Mouse (Mus musculus) layer of hippocampus, postnatal 36 days (tissue): ENCODE data around the gene Dgki. TPM values are rescaled to one million over a fixed set of nuclear protein-coding genes. Genes with fewer than 3 reads are reported as not detected.

ENCODE experiments used
- DNase-seq, 2 experiments: peaks; one replicate each; pipeline ENCODE4 v3.0.0; 2022
- total RNA-seq, 2 experiments: library from RNA; stranded (reverse); gene quantifications; 2 replicates each; pipeline ENCODE4 v1.2.3; 2021

The Dgki gene
- total RNA-seq, 2 experiments from 2014 or later: 82.6 to 87.2 TPM

DNA sequence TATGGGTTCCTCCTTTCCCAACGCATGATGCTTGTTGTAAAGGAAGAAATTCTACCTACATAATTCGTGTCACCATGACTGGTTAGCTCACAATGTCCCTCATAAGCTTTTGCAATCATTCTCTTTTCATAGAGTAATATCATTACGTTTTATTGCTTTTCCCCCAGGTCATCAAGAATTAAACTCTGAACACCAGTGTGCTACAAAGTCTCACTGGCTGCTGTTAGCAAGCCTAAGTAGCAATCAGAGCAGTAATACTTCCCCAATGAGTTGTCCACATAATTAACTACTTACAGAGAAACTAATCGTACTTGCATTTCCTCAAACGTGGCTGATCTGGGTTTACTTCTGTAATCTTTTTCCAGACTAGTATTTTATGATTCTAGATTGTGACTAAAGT, 296.7 kb downstream of the Dgki start:
- DNase-seq: no peak

DNA sequence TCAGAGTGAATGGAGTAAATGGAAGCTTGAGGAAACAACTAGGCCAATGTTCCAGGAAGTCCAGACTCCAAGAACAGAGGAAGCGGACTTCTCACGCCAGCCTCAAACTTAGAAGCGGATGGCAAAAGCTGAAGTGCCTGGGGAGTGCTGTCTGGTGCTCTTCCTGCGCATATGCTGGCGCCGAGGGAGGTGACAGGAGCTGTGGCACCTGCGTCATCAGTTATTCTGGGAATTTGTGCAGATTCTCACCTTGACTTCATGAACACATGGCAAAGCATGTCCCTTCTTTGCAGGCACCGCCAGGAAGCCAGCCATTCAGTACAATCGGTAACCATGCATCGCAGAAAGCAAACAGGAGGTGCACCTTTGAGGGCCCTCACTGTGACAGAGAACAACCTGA, 301.0 kb downstream of the Dgki start:
- no peak for DNase-seq

DNA sequence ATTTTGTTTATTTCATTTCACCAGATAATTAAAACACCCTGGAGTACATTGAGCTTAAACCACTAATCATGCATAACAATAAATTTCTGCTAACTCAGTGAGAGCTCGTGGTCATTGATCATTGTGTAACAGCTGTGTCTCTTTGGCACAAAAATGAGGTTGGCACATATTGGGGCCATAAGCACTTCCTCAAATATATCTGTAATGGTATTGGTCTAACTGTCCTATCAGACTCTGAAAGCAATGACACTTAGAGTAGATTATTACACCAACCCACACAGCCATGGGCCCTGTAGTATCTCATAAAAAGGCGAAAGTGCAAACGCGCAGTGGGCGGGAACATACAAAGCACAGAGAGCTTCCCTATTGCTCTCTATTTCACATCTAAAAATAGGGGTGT, 305.7 kb downstream of the Dgki start:
- DNase-seq: no peak

DNA sequence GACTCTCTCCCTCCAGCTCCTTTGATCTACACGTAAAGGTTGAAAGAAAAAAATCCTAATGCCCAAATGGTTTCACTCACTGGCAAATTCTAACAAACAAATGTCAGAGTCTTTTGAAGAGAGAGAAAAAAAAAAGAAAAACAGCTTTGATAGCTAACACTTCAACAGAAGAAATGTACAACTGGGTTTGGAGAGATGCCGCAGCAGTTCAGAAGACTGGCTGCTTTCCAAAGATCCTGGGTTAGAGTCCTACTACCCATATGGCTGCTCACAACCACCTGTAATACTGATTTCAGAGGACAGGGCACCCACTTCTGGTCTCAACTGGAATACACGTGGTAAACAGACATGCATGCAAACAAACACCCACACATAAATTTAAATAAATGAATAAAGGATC, 309.8 kb downstream of the Dgki start:
- no peak for DNase-seq

DNA sequence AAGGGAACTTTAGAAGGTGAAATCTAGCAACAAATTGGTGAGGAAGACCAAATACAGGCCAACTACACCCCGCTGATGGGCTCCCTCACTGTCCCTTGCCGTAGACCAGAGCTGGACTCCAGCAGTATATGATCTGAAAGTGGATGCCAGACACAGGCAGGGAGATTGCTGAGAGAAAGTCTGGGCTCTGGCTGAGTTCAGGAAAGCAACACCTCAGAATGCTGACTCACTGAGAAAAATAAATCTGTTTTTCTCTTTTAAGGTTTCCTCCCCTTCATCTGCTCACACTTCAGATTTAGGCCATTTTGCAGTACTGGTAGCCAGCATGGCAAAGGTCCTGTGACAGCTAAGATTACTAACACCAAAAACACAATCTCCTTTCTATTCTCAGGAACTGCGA, 311.2 kb downstream of the Dgki start:
- DNase-seq: no peak

DNA sequence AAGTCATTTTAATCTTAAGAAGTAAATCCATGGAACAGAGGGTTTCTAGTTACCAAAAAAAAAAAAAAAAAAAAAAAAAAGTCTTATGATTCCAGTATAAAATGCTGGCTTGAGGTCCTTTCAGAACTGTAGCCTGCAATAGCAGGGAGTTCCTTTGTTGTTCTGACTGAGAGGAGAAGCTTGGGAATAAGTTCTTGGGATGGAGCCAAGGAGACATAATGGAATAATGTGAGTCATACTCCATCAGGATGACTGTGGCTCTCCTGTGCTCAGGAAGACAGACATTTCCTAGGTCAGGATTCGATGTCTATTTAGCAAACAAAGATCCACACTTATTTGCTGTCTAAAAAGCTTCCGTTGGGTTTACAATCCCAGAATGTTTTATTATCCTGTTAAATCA, 318.3 kb downstream of the Dgki start:
- peak in 1 of 2 experiments; percentile 15 for DNase-seq

DNA sequence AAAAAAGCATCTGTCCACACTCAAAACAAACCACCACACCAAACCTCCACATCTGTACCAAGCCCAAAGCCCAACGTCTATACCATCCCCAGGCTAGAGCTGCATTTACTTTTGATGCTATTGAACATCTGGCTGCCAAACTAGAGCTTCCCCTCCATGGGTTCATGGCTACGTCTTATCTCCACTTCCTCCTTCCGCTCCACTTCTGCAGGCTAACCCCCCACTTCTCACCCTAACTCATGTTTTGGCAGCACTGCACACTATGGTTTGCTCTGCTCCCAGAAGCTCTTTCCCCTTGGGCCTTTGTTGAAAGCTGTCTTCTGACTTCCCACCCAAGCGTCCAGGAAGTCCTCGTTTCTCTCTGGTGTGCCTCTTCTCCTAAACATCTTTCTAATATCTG, 319.5 kb downstream of the Dgki start:
- DNase-seq: no peak

DNA sequence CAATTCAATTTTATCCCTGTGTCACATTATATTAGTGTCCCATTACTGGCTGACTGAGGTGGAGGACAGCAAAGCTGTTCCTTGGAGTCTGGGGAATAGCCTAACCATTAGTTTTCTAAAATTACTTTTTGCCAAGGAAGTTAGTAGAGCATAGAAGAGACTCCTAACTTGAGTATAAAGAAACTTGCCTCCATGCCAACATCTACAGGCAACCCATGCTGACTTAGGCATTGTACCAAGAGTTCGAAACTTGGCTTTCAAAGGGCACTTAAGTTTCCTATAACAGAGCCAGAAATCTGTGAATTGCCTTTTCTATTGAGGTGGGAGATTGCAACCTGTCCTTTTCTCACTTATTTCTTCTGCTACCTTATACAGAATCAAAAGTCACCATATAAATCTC, 321.8 kb downstream of the Dgki start:
- DNase-seq: no peak

DNA sequence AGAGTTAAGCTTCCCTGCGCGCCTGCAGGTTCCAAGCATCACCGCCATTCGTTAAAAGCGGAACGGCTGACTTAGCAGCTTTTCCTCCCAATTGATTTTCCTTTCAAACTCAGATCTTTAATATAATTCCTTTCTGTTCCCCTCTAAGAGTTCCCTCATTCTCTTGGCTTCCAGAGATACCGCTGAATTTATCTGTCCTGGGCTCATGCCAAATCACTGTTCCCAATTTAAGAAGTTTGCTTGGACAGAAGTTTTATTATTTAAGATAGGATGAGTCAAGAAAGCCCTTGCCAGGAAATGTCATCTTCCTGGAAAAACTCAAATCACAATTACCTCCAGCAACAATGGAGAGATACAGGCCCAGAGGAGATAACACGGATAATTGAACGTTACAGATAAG, 326.9 kb downstream of the Dgki start:
- no peak for DNase-seq

DNA sequence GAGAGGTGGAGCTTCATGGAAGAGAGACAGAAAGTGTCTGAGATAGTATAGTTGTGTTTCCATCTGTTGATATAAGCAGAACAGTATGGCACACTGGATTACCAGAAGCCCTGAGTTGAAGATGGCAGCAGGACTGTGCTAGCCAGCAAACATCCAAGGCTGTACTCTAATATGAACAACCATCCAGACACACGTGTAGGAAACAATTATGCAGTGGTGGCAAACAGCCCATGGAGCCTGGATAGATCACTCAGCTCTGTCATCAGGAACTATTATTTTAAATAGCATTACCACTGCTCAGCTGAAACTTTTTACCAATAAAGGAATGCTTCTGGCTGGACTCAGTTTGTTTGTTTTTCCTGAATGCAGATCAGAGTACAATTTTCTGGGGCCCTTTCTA, 327.5 kb downstream of the Dgki start:
- no peak for DNase-seq

DNA sequence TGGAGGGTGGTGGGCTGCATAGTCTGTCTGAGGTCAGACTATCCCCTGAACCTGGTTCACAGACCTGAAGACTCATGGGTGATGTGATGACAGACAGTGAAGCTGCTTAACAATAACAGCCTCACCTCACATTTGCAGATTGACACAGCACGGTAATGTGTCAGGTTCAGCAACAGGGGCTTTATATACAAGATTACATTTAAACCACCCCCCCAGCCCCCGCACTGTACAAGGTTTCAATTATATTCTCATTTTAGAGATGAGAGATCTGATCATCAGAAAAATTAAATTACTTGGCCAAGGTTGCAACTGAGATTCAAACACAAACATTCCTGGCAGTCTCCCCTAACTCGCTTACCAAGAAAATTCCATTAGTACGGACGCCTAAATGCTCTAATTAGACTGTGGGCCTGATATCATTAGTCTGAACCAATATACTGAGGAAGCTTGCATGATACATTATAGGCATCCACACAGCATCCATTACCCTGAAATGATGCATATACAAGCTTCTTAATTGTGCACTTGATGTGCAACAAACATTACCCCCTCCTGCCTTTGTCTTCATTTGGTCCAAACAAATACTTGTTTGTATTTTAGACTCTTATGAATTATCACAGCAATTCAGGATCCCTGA, 330.6 kb downstream of the Dgki start:
- DNase-seq: no peak

DNA sequence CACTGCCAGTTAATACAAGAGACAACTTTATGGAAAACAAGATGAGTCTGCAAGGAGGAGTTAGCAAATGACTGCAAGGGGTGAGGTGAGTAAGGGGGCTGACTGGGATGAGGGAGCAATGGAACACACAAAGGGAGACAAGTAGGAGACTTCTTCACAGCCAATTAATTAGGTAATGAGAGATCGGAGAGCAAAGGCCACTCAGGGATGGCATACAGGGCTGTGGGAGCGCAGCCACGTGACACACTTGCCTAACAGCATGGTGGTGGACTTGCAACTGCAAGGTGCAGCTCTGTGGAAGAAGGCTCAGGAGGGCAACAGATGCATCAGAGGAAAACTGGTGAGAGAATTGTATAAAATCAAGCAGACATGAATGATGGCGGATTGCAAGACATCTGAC, 339.3 kb downstream of the Dgki start:
- no peak for DNase-seq

DNA sequence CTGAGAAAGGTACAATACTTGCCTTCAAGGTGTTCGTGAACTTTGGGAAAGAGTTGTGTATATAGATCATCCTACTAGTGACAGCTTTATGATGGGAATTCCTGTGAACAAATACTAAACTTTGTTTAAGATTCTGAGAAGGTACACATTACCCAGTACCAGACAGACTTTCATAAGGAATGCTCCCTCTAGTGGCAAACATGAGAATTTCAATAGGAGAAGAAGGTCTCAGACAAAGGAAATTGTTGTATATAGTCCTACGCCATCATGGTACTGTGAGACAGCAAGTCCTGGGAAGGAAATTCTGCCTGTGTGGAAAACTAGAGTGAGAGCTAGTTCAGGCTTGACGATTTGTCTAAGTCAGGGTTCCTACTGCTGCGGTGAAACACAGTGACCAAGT, 344.7 kb downstream of the Dgki start:
- no peak for DNase-seq

DNA sequence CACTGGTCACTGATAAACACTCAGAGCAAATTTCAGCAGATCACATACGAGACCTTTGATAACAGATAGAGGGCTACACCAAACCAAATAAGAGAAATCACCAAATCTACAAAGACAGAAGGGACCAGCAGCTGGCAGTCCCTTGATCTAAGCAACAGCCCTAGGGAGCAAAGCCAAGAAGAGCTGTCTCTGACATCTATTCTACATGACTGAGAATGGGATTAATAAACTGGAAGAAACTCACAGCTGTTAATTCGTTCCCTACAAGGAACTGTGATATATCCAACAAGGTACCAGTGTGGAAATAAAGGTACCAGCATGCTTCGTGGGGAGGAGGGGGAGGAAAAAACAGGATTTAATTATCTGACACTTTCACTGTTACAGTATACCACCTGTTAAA, 349.3 kb downstream of the Dgki start:
- no peak for DNase-seq

DNA sequence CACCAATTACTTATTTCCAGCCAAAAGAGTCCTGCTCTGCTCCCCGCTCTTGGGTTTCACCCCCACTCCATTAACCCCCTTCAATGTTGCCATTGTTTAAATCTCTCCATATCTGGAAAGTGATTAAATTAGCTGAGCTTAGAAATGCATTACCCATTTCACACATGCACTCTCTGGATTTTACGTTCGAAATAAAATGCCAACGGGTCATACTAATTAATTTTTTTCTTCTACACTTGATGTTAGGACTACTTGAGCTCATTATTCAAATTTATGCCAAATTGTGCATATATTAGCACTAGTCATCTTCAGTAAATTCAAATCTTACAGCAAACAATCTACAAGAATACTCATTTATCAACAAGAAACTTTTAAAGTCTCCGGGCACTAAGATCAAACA, 352.1 kb downstream of the Dgki start:
- DNase-seq: no peak

DNA sequence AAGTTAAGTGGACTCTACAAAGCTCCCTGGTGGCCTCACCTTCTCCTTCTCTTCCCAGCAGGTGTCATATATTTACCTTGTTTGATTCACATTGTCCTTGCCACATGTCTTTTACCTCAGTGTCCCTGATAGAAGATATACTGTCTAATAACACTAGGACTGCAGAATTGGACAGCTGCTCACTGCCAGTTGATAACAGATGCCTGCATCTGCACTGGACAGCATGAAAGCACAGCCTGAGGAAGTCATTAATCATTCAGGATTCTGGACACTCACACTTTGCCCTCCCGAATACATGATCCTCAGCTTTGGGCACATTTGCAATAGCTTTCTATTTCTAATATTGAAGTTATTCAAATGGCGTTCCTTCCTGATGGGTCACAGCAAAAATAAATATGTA, 362.5 kb downstream of the Dgki start:
- no peak for DNase-seq

DNA sequence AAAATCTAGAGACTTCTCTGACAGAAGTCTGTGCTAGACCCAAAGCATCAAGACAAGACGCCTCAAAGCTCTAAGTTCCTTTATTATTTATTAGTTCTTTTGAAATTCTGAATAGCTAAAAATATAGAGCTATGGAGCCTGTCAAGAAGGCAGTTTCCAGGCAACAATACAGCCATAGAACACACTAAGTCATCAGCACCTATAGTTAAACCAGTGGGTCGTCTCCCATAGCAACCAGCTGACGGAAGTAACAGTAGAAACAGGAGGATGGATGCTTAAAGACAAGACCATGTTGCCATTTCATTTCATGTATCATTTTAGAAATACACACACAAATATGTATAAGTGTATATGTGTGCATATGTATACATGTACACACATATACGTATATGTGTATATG, 363.2 kb downstream of the Dgki start:
- DNase-seq: no peak

DNA sequence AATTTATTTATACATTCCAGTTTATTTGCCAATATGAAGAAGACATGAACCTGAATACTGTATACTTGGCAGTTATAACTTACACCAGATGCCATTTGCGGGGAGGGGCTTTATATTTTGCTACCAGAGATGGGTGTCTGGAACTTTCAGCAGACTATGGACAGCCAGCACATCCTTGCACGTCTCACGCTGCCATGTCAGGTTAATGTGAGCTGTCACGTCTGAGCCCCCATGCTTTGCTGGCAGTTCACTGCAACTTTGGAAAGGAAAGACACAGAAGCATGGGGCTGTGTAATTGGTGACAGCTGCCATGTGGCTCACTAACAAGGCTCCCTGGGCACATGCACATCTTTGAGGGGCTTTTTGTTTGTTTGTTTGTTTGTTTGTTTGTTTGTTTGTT, 368.5 kb downstream of the Dgki start:
- DNase-seq: no peak

DNA sequence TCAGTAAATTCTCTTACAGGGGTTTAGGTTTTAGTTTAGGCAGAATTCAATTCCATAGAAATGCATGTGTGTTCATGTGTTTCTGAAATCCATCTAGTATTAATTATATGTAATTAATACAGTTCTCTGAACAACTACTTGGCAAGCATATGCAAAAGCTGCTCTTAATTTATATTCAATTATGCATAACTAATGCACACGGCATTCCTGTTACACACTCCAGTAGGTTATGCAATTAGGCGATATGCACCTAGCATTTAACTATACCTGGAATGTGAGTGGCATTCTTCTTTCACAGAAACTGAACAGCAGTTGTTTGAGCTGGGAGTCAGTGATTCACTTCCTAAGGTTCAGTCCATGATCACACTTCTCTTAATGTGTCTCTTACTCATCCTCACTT, 370.2 kb downstream of the Dgki start:
- no peak for DNase-seq

DNA sequence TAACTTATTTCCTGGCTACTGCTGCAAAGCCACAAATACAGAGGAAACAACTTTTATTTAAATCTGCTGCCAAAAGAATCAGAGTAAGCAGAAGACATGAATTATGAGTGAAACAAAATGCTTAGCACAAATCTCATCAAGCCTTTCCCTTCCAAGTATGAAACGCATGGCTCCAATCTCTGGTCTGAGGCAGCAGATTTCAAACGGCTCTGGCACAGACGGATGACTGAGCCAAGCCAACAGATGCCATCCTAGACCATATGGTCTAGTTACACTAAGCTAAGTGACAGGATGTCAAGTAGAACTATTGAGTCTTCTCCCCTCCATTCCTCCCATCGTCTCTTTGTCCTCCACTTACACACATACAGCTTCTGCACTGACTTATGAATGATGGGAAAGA, 373.5 kb downstream of the Dgki start:
- peak in 1 of 2 experiments; percentile 36 for DNase-seq

DNA sequence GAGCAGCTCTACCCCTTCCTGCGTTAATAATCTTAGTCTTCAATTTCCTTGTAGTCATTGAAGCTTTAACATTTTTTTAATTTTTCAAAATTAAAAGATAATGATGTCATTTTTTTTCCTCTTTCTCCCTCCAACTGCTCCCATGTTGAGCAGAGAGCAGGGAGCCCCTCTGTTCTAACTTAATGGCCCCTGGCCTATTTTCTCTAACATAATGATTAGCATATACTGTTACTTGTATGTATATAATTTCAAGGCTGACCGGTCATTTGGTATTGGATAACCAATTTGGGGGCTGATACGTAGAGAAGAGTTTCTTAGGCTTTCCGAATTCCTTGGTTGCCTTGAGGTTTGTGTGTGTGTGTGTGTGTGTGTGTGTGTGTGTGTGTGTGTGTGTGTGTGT, 378.0 kb downstream of the Dgki start:
- DNase-seq: no peak

DNA sequence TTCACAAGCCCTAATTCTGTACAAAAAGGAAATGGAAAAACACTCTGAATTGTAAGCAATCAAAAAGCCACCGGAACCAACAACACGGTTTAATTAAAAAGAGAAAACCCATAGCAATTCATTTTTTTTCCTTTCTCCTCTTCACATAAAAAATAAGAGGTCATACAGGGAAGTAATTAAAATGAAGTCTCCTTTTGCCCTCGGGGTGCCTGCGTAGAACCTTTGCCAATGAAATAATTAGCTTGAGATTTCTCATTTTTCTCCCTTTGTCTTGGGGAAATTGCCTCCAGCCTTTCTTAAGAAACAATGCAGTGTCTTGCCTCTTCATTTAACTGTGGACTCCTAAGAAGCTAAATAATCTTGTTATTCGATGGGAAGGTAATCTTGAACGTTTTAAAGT, 388.4 kb downstream of the Dgki start:
- no peak for DNase-seq

DNA sequence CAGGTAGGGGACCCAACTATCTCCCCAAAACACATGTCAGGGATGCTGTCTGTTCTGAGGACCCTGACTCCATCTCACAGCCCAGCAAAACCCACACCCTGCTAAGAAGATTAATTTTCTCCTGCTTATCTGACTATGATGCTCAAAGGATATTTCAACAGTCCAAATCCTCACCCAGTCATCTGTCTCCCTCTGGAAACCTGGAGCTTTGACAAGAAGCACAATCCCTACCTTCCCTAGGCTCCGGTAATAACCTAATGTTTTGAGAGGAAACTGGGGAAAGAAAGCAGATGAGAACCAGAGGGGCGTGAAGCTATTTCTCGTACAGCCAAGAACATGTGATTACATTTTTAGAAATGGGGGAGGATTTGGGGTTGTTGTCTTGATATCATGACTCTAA, 392.8 kb downstream of the Dgki start:
- no peak for DNase-seq

DNA sequence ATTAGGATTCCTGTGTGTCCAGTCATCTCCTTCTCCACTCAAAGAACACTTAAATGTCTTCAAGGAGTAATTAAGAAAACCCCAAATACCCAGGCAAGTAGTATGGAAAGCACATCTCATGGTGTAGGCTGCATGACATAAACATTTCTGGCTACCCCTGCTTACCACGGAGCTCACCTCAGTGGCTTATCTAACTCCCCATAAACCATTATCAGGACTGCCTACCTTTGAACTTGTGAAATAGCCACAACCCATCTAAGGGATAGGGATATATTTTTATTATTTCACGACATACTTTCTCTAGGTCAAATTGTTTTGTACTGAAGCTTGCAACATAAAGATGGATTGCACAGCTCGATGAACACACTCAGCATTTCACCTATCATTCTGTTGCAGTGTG, 394.0 kb downstream of the Dgki start:
- DNase-seq: no peak

DNA sequence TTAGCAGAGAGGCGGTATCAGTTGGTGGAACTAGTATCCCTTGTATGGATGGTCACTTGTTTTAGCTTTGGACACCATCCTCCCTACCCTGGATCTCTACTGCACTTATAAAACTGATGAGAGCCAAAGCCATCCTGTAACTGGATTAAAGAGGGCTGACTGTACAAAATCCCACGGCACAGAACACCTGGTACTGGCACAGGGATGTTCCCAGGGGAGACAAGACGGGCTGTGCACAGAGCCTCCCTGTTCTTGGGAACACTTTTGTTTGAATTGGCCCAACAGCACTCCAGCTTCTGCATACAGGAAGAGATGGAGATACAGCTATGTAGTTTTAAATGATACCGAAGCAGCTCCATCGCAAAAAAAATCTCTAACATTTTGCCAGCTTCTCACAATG, 395.1 kb downstream of the Dgki start:
- no peak for DNase-seq

DNA sequence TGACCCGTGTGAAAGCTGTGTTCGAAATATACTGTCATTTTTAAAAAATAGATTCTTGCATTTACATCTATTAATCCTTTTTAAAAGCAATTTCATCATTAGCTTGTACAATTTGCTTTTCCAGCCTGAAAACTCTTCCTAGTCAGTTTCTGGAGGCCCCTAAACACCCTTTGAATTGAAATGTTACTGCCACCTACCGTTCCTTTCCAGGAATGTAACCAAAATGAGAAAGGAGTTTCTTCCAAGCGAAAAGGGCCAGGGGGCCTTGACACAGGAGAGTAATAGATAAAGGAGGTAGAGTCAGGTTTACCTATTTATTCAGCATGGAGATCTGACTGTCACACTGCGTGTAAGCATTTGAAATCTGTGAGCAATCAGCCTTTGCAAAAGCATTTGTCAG, 396.2 kb downstream of the Dgki start:
- peak in 1 of 2 experiments; percentile 48 for DNase-seq
